Mouse (Mus musculus) brain, embryonic 14.5 days (tissue): ENCODE measurements around the gene Gas7.

ENCODE experiments used
- CTCF ChIP-seq: fragments of 200-500 bp; IDR thresholded peaks from 2 replicates; pipeline ENCODE4 v1.5.1; 2012; ENCODE audit warnings: inconsistent platforms, mild to moderate bottlenecking, moderate library complexity, borderline replicate concordance; ENCODE audit not compliant: insufficient read depth, insufficient read length; ENCODE audit errors: extremely low read depth
- POLR2A ChIP-seq: fragments of 200-500 bp; IDR thresholded peaks from 2 replicates; pipeline ENCODE4 v1.6.1; 2012; ENCODE audit warnings: mild to moderate bottlenecking, inconsistent platforms, borderline replicate concordance; ENCODE audit not compliant: poor library complexity, insufficient read depth, insufficient read length, severe bottlenecking; ENCODE audit errors: extremely low read depth

DNA sequence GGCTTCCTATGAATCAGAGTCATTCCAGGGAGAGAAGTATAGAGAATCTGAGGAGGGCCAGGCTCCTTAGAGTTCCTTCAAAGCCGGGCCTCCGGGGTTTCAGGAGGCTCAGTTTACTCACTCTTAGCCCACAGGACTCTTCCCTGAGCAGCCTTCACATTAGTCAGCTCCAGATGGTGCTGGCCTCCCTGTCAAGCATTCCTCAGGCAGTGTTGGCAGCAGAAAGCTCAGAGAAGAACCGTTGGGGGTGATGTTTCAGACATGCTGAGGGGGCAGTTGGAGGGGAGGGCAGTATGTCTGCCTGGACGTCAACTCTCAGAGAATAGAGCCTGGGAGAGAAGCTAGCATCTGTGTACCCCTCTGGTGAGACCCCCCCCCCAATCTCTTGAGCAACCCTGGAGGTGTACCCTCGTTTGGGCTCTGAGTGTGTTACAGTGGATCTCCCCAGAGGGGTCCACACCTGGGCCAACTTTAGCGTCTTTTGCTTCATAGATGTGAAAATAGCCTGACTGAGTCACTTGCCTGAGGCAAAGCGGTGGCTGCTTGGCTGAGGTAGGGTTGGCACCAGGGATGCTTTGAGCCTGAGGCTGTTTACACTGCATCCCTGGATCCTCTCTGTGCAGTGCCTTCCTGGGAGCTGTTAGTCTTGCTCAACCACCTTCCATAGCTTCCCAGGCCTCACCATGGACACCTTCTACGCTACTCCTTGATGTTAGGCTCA, 145.6 kb downstream of the Gas7 start:
- TF ChIP-seq CTCF: no peak
- TF ChIP-seq POLR2A: no peak
